Mouse (Mus musculus) testis, adult 2 months (tissue): ENCODE data around the gene Ms4a4a. TPM values are rescaled to one million over a fixed set of nuclear protein-coding genes. Genes with fewer than 3 reads are reported as not detected.

Experiments used
- H3K27ac ChIP-seq: fragments of 200-500 bp; 2 replicates; pipeline ENCODE4 v1.5.1; 2012; ENCODE audit warnings: low read depth, low read length; ENCODE audit not compliant: control insufficient read depth, insufficient read depth
- H3K27me3 ChIP-seq: fragments of 200-500 bp; 2 replicates; pipeline ENCODE4 v1.6.1; 2012; ENCODE audit warnings: mild to moderate bottlenecking, low read length, moderate library complexity; ENCODE audit not compliant: control insufficient read depth, insufficient read depth
- H3K36me3 ChIP-seq: fragments of 200-500 bp; 2 replicates; pipeline ENCODE4 v1.6.1; 2012; ENCODE audit warnings: mild to moderate bottlenecking, low read length; ENCODE audit not compliant: control insufficient read depth, insufficient read depth
- H3K4me1 ChIP-seq: fragments of 200-500 bp; 2 replicates; pipeline ENCODE4 v1.6.1; 2012; ENCODE audit warnings: low read length; ENCODE audit not compliant: control insufficient read depth, insufficient read depth
- H3K4me3 ChIP-seq: fragments of 200-500 bp; 2 replicates; pipeline ENCODE4 v1.5.1; 2012; ENCODE audit warnings: low read depth, mild to moderate bottlenecking, low read length, moderate library complexity, mixed read lengths; ENCODE audit not compliant: control insufficient read depth
- CTCF ChIP-seq: fragments of 200-500 bp; IDR thresholded peaks from 2 replicates; pipeline ENCODE4 v1.5.1; 2012; ENCODE audit warnings: low read depth, mild to moderate bottlenecking, inconsistent platforms, low read length, moderate library complexity; ENCODE audit not compliant: control insufficient read depth, insufficient read depth, insufficient replicate concordance
- POLR2A ChIP-seq: fragments of 200-500 bp; IDR thresholded peaks from 2 replicates; pipeline ENCODE4 v1.6.1; 2012; ENCODE audit warnings: low read depth, mild to moderate bottlenecking, inconsistent platforms, low read length, moderate library complexity; ENCODE audit not compliant: control insufficient read depth
- polyA plus RNA-seq: library from polyadenylated mRNA; depleted of rRNA; stranded (reverse); fragments of >200 nt; gene quantifications from 2 replicates; pipeline ENCODE4 v1.2.3, GENCODE M21; 2012

Ms4a4a gene
- polyA plus RNA-seq, 1 experiment: 0.48 TPM

GRCm38 (mm10) chr19:11360106-11360505, 15.2 kb upstream of the Ms4a4a start:
- no peak overlapping the region for H3K4me3 ChIP-seq
- H3K27me3 ChIP-seq: no peaks in the 10 kb centered on the region
- H3K27ac ChIP-seq: no peak overlapping the region
- no peaks in the 10 kb centered on the region for H3K36me3 ChIP-seq
- H3K4me1 ChIP-seq: no peaks in the 10 kb centered on the region
- TF ChIP-seq POLR2A (no peak), CTCF (no peak)

- Histone ChIP-seq H3K27me3 (no peaks in the 10 kb centered on the region), H3K4me1 (no peaks in the 10 kb centered on the region), H3K27ac (no peak overlapping the region), H3K4me3 (no peak overlapping the region), H3K36me3 (no peaks in the 10 kb centered on the region)
- TF ChIP-seq POLR2A (no peak), CTCF (no peak)
These were observed 13.3 kb upstream of the Ms4a4a start for GRCm38 (mm10) chr19:11362002-11362401.

GRCm38 (mm10) chr19:11368310-11368709, 7.0 kb upstream of the Ms4a4a start:
- H3K27me3 ChIP-seq: no peaks in the 10 kb centered on the region
- H3K4me1 ChIP-seq: no peaks in the 10 kb centered on the region
- H3K4me3 ChIP-seq: no peak overlapping the region
- no peaks in the 10 kb centered on the region for H3K36me3 ChIP-seq
- no peak overlapping the region for H3K27ac ChIP-seq
- TF ChIP-seq CTCF (no peak), POLR2A (no peak)

GRCm38 (mm10) chr19:11371181-11371580, 4.1 kb upstream of the Ms4a4a start:
- Histone ChIP-seq H3K36me3 (no peaks in the 10 kb centered on the region), H3K4me3 (no peak overlapping the region), H3K27me3 (no peaks in the 10 kb centered on the region), H3K4me1 (no peaks in the 10 kb centered on the region), H3K27ac (no peak overlapping the region)
- TF ChIP-seq POLR2A: no peak
- TF ChIP-seq CTCF: no peak

GRCm38 (mm10) chr19:11376399-11376798, 1.1 kb downstream of the Ms4a4a start:
- Histone ChIP-seq H3K4me3 (no peak overlapping the region), H3K27me3 (no peaks in the 10 kb centered on the region), H3K4me1 (no peaks in the 10 kb centered on the region), H3K36me3 (no peaks in the 10 kb centered on the region), H3K27ac (no peak overlapping the region)
- TF ChIP-seq CTCF: no peak
- no peak for TF ChIP-seq POLR2A

GRCm38 (mm10) chr19:11387109-11387508, 11.8 kb downstream of the Ms4a4a start:
- no peaks in the 10 kb centered on the region for H3K4me1 ChIP-seq
- H3K4me3 ChIP-seq: no peak overlapping the region
- no peak overlapping the region for H3K27ac ChIP-seq
- TF ChIP-seq POLR2A (no peak), CTCF (no peak)
- H3K36me3 ChIP-seq: no peaks in the 10 kb centered on the region
- H3K27me3 ChIP-seq: no peaks in the 10 kb centered on the region

GRCm38 (mm10) chr19:11387685-11388084, 12.4 kb downstream of the Ms4a4a start:
- Histone ChIP-seq H3K36me3 (no peaks in the 10 kb centered on the region), H3K4me1 (no peaks in the 10 kb centered on the region), H3K27ac (no peak overlapping the region), H3K27me3 (no peaks in the 10 kb centered on the region), H3K4me3 (no peak overlapping the region)
- TF ChIP-seq POLR2A (no peak), CTCF (no peak)

GRCm38 (mm10) chr19:11388949-11389348, 13.6 kb downstream of the Ms4a4a start:
- H3K27me3 ChIP-seq: no peaks in the 10 kb centered on the region
- no peaks in the 10 kb centered on the region for H3K4me1 ChIP-seq
- H3K27ac ChIP-seq: no peak overlapping the region
- no peaks in the 10 kb centered on the region for H3K36me3 ChIP-seq
- no peak for TF ChIP-seq POLR2A
- no peak for TF ChIP-seq CTCF
- no peak overlapping the region for H3K4me3 ChIP-seq
